Mouse (Mus musculus) duodenum, adult 2 months (tissue): Measurements from ENCODE around the gene Comt. TPM values are rescaled to one million over a fixed set of nuclear protein-coding genes. Genes with fewer than 3 reads are reported as not detected.

Experiments used
- polyA plus RNA-seq: library from polyadenylated mRNA; depleted of rRNA; stranded (reverse); fragments of >200 nt; gene quantifications from 2 replicates; pipeline ENCODE4 v1.2.3, GENCODE M21; 2012; ENCODE audit warnings: low replicate concordance; rRNA removed

Gene Comt
- polyA plus RNA-seq, result 166 and 239 TPM in 2 replicates

DNA sequence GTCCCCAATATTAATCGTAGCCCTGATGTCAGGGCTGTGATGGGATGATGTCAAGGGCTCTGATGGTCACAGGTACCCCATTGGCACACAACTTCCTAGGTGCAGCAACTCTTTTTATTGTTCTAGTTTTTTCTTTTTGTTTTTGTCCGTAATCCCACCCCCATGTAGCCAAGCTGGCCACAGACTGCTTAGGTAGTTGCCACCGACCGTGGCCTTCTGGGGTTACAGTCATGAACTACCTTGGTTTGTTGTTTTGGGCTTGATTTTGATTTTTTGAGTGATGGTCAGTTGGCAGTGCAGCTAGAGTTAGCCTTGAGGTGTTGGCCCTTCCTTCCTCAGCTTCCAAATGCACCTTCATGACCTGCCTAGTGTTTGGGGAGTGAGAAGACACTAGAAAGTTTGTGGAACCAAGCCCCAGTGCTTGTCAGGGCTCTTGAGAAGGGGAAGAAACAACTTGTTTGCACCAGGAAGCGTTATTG lies at the start of gene Comt:
Comt (minus strand) TSS at position 51 of the 479 bp plus-strand sequence.

GRCm38 (mm10) chr16:18426215-18426791 lies 349 bp downstream of the Comt start, which contains the start of gene Txnrd2:
Gene Txnrd2, plus strand, starts transcription at chr16:18426384.

Other genes starting within 250 kb of the Comt start
- not detected in 2 replicates for gene Ccdc188, start 209.0 kb downstream of the Comt start, polyA plus RNA-seq
- gene Zdhhc8, start 191.7 kb downstream of the Comt start, polyA plus RNA-seq, result 22.7 and 36.2 TPM in 2 replicates
- gene Trmt2a, start 178.2 kb downstream of the Comt start, polyA plus RNA-seq, result 26.9 and 28.8 TPM in 2 replicates
- gene Ranbp1, start 178.1 kb downstream of the Comt start, polyA plus RNA-seq, result 45.7 and 96.7 TPM in 2 replicates
- gene Gm49776, start 168.5 kb downstream of the Comt start, polyA plus RNA-seq, result not detected in 2 replicates
- 7.2 and 10.0 TPM in 2 replicates for gene Dgcr8, start 137.6 kb downstream of the Comt start, polyA plus RNA-seq
- 32.3 and 72.1 TPM in 2 replicates for gene Tango2, start 78.7 kb downstream of the Comt start, polyA plus RNA-seq
- 10.5 and 11.1 TPM in 2 replicates for gene Arvcf, start 78.7 kb downstream of the Comt start, polyA plus RNA-seq
- 16.3 and 21.9 TPM in 2 replicates for gene Txnrd2, start 468 bp downstream of the Comt start, polyA plus RNA-seq
- gene Gnb1l, start 71.9 kb upstream of the Comt start, polyA plus RNA-seq, result 11.7 and 15.7 TPM in 2 replicates
- gene Rtl10, start 72.0 kb upstream of the Comt start, polyA plus RNA-seq, result 4.1 and 6.5 TPM in 2 replicates
- gene Tbx1, start 163.8 kb upstream of the Comt start, polyA plus RNA-seq, result 6.8 and 14.9 TPM in 2 replicates
- 32.7 and 480 TPM in 2 replicates for gene Gp1bb, start 195.6 kb upstream of the Comt start, polyA plus RNA-seq
- gene Gm49601, start 199.6 kb upstream of the Comt start, polyA plus RNA-seq, result 33.7 and 105 TPM in 2 replicates
- 83.1 and 241 TPM in 2 replicates for gene Sept5, start 203.1 kb upstream of the Comt start, polyA plus RNA-seq